Mouse (Mus musculus) megakaryocyte, embryonic 14.5 days (primary cell): ENCODE measurements around the gene Actn2.

Source experiments
- FLI1 ChIP-seq: IDR thresholded peaks from 2 replicates; pipeline ENCODE4 v1.6.1; 2012; ENCODE audit warnings: low read length, inconsistent platforms, mixed read lengths
- GATA1 ChIP-seq: IDR thresholded peaks from 3 replicates; pipeline ENCODE4 v1.6.1; 2012; ENCODE audit warnings: mixed read lengths, low read length, inconsistent platforms, borderline replicate concordance

DNA sequence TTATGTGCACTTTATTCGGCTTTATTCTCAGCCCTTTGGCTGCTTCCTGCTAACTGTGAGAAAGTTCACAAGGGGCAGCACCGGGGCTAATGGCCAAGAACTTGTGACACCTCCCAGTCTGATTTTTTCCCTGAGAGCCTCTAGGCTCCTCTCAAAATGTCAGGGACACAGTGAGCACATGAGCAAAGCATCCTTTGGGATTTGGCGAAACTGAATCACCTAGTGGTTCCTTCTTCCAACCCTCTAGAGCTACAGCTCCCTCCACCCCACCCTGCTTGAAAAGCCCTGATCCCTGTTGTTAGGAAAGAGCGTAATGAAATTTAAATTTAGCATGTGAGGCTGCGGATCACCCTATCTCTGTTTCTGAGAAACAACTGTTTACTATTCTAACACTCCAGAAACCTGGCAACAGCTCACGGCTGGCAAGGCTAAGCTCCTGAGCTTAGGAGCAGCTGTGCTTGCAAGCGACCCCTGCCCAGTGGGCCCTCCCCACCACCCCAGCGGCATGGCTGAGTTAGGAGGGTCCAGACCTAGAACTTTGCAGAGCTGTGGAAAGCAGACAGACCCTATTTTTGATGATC lies 28.6 kb upstream of the Actn2 start:
- no peak for TF ChIP-seq GATA1
- no peak for TF ChIP-seq FLI1
